Mouse (Mus musculus): ENCODE results near the gene Gm15140.
"Not testable (repeated sequence)": the region's sequence is repeated elsewhere in the genome, so short reads cannot be mapped to it uniquely, and the experiment has no call there.

Gene Gm15140

GRCm38 (mm10) chrX:154120585-154120984 is at the start of gene Gm15140:
Gene Gm15140 (minus strand): TSS chrX:154120685.
- not testable (repeated sequence) for DNase-seq

All from right cerebral cortex, postnatal 14 days (tissue).